Mouse (Mus musculus) frontal cortex, postnatal 25 days (tissue): ENCODE results near the gene Mad1l1.
"Not testable (repeated sequence)": the region's sequence is repeated elsewhere in the genome, so short reads cannot be mapped to it uniquely, and the experiment has no call there.

ENCODE experiments used
- DNase-seq, 2 experiments: peaks; one replicate each; pipeline ENCODE4 v3.0.0; 2022; ENCODE audit warnings: low spot score in 2 of 2

The Mad1l1 gene

DNA sequence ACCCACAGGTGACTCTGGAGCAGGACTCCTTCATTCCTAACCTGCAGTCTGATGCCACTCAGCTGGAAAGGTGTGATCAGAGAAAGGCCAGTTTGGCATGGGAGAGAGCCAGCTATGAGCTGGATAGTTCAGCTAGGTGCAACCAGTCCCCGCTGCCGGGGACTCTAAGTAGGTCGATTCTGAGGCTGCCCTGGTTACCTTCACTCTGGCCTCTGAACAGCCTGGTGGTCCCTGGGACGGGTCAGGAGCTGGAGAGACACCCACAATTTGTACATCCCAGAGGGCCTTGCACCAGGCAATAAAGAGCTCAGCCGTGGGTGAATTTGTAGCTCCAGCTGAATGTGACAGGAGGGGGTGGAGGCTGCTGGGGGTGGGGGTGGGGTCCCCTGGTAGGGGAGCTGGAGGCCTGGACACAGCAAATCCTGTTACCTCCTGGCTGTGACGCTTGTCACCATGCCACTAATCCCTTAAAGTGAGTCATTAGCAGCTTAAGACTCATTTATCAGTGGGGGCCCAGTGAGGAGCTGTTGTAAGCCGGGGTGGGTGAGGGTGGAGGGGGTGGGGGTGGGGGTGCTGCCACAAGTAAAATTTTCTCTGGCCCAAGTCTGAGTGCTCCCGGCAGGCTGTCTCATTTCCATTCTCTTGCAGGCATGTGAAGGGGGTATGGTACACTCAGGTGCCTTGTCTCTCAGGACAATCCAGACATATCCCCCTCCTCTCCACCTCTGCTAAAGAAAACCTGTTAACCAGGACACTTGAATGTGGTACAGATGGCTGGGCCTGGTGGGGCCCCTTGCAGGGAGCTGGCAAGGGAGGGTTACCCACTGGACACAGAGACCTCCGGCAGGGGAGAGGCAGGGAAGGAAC, 313.5 kb downstream of the Mad1l1 start:
- no peak for DNase-seq

DNA sequence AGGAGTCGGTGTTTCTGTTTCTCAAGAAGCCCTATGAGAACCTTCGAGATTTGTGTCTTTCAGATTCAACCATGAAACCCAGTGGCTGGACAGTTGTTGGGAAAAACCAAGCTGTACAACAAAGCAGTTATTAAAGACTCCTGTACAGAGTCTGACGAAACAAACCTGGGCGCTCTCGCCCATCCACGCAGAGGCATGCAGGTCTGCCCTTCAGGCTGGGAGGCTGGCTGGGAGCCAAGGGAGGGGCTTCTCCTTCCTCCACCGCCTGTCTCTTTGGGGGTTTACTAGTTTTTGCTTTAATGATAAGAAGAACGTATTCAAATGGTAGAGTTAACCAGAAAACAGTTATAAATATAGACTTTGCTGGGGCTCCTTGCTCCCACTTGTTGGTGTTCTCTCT, 314.5 kb downstream of the Mad1l1 start:
- no peak for DNase-seq

DNA sequence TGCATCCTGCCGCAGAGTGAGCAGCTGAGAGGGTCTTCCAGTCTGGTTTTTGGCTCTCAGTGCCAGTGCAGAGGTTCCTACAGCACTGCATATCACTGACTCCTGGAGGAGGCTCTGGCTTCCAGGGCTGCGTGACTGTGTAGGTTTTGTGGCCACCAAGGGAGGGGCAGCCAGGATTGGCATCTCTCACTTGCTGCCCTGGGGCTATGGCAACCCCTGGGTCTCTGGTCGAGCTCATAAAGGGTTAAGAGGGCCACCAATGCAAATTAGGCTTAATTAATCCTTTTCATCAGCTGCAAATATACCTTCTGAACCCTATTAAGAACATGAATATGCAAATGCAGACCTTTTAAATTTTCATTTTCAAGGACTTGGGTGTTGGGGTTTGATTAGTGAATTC, 318.8 kb downstream of the Mad1l1 start:
- DNase-seq = no peak

DNA sequence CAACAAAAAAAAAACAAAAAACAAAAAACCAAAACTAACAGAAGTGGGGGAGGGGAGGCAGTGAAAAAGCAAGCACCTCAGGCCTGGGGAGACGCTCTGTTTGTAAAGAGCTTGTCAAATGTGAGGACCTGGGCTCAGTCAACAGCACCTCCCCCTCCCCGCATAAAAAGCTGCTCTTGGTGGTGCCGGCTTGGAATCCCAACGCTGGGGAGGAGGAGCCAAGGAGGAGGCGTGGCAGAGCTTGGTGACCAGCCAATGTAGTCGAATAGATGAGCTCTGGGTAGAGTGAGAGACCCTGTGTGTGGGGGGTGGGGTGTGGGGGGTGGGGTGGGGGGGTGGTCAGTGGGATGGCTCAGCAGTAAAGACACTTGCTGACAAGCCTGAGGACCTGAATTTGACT, 322.4 kb downstream of the Mad1l1 start:
- DNase-seq = no peak

DNA sequence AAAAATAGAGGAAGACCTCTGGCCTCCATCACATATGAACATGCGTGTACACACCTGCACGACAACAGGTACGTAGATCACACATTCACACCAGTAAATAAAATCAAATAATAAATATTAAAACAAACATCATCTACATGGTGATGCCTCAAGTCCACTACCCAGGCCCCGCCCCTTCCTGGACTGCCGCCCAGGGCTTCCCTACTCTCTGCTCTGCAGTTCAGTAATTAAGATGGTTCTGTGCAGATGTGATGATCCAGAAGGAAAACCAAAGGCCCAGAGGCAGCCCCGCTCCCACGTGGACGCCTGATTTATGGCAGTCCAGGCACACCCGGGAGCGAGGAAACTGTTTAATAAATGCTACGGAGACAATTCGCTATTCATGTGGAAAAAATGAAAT, 323.0 kb downstream of the Mad1l1 start:
- DNase-seq = not testable (repeated sequence)

DNA sequence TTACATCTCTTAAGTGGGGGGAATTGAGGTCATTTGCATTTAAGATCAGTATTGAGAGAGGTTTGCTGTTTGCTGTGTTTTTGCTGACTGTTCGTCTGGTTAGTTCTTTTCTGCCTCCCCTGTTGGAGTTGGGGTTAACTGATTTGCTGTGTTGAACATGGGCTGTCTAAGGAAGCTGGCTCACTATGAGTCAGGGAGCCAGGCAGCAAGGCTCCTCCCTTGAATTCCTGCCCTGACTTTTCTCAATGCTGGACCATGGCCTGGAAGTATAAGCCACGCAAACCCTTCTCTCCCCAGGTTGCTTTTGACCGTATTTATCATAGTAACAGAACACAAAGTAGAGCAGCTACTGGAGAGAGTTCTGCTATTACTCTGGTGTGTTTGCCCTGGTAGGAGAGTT, 329.8 kb downstream of the Mad1l1 start:
- no peak for DNase-seq

DNA sequence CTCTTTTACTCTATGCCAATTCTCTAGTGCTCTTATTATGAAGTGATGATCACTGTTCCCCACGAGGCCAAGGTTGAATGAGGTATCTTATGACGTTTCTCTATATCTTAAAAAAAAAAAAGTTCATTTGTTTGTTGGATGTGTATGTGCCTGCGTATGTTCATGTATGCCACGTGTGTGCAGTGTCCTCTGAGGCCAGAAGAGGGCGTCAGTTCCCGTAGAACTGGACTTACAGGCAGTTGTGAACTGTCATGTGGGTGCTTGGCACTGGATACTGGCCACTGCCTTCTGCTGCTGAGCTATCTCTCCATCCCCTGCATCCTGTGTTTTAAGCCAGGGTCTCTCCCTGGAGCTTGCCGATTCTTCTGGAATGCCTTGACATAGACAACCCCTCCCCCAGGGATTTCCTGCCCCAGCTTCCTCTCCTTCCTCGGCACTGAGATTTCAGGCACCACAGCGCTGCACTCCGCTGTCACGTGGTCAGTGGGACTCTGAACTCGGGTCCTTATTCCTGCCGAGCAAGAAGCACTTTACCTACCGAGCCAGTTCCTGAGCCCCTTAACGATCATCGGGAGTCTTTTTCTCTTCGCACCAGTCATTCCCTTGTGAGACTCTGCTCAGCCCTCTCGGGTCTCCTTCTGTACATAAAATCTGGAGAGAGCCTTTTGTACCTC, 336.1 kb downstream of the Mad1l1 start:
- no peak for DNase-seq

DNA sequence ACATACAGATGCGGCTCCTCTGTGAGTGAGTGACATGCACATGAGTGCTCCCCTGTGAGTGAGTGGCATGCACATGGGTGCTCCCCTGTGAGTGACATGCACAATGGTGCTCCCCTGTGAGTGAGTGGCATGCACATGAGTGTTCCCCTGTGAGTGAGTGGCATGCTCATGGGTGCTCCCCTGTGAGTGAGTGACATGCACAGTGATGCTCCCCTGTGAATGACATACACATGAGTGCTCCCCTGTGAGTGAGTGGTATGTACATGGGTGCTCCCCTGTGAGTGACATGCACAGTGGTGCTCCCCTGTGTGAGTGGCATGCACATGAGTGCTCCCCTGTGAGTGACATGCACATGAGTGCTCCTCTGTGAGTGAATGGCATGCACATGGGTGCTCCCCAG, 339.4 kb downstream of the Mad1l1 start:
- no peak for DNase-seq

DNA sequence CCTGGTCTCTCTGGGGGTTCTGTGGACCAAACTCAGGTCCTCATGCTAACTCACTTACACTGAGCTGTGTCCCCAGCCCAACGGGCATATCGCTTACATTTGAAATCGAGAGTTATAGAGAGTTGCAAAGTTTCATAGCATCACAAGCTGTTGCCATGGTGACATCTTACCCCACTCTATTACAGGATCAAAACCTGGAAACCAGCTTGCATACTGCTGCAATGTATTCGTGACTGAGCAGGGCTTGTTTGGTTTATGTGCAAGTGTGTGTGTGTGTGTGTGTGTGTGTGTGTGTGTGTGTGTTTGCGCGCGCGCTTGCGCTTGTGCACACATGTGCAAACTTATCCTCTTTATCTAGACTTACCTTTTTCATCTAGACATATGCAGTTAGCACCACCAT, 342.0 kb downstream of the Mad1l1 start:
- no peak for DNase-seq

DNA sequence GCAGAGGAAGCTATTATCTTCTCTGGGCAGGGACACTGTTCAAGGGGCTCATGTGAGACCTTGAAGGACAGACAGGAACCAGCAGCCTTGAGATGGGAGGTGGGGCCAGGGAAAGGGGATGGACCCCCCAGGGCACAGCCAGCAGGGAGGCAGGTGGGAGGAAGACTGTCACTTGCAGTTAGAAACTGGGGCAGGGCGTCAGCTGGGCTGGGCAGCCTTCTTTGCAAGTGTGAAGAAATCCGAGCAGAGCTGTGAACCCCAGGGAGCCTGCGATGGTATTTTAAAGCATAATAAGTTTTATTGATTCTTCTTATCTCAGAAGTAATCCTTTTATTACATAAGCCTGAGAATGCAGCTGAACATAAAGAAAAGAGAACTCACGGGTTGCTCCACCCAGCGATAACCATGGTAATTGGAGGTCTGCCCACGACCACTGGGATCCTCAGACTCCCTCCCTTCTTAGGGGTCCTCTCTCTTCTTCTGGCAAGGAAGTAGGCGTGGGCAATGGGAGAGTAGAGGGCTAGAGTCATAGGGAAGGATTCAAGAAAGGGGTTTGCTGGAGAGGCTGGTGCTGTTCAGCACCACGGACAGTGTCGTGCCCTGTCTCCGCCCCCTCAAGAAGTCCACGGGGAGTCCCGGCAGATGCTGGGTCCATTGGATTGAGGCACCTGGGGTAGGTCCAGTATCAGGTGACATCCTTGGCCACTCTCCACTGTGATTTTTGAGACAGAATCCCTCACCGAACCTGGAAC, 342.7 kb downstream of the Mad1l1 start:
- DNase-seq = no peak

DNA sequence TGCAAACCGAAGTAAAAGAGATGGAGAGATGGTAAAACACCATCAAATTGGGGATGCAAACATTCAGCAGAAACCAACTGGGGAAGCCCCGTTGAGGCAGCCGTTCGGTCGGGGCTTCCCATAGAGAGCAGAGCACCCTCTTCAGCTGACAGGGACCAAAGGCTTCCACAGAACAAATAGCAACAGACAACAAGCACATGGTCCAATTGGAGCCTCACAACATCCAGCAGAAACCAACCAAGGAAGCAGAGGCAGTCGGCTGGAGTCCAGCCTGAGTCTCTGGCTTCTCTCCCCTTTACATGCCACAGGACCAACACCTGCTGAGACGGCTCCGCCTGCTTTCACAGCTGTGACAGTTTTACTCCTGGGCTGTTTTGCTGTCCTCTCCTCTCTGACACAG, 343.9 kb downstream of the Mad1l1 start:
- no peak for DNase-seq

DNA sequence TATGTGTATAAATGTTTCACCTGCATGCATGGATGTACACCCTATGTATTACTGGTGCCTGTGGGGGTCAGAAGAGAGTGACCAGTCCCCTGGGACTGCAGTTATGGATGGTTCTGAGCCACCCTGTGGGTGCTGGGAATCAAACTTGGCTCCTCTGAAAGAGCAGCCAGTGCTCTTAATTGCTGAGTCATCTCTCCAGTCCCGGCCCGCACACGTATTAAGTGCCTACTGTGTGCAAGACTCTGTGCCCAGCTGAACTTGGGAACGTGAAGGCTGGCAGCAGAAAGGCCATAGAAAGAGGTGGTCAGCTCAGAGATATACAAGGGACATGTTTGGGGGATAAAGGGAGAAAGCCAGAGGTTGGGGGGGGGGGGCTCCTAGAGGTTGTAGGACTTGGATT, 344.8 kb downstream of the Mad1l1 start:
- no peak for DNase-seq

DNA sequence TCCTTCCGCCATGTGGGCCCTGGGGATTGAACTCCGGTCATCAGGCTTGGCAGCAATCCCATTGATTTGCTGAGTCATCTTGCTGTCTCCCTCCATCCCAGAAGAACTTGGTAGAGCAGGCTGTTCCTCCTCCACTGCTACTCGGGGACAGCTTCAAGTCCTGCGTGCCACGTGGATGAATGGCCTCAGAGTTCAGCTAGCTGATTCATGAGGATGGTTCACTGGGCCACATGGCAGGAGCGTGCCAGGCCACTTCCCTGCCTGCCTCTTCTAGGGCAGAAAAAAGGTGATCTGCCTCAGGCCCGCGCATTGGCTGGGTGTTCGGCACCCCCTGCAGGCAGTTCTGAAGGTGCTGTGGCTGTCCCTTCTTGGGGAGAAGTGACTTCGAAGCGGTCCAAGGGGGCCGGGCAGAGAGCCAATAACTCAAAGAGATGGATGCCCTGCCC, 351.1 kb downstream of the Mad1l1 start:
- DNase-seq = no peak

DNA sequence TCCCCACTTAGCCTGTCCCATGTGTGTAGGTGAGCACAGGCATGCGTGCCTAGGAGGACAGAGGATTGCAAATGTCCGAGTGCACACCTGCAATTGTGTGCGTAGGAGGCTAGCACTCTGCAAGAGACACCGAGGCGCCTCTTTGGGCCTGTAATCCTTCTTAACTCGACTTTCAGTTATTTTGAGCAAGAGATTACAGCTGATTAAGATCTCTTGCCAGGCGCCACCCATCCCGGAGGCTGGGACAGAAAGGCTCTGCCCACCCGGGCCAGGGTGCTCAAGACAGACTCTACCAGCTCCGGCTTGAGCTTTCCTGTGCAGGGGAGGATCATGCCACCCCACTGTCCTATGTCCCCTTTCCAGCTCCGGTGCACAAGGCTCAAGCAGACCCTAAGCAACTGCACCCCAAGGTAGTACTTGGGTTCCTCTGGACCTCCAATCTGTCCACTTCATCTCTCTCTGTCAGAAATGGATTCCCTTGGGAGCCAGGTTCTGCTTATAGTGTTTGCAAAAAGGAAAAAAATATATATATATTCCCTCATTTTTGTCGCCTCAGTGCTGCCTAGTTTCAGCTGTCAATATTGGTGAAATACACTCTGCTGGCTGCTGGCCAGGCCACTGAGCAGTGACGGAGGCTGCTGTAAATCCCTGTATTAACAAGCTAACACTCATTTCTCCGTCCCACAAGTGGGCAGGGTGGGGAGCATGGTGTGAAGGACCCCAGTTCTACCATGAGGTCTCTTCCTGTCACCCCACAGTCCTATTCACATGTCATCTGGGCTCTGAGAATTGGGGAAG, 352.0 kb downstream of the Mad1l1 start:
- DNase-seq = no peak

DNA sequence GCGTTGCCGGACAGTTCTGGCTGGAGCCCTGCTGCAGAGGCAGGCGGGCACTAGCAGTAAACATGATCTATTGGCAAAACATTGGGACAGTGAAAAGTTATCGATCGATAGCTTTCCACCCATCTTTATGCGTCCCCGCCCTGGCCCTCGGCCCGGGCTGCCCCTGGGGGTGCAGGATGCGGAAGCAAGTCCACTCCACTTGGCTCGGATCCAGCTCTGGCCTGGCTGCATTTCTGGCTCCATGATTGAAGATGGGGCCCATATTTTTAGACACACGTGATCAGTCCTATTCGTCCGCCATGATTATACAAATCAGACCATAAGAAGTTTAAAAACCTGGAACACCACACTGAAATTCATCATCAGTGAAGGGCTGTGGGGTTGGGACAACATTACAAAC, 355.8 kb downstream of the Mad1l1 start:
- DNase-seq = no peak

DNA sequence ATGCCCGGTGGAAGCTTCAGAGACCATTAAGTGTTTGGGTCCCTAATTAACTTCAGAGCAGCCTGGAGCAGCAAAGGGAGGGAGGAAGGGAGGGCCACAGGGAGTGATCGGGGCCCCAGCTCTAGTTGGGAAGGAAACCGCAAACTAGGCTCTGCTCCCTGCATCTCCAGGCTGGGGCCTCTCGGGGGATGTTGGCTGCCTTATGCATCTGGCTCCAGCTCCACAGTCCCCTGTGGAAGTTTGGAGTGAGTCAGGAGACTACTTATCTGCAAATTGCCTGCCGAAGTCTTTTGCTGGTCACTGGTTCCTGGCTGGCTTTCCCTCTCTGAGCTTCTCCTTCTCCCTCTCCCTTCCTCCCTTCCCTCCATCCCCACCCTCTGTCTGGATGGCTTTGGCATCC, 357.0 kb downstream of the Mad1l1 start:
- no peak for DNase-seq

DNA sequence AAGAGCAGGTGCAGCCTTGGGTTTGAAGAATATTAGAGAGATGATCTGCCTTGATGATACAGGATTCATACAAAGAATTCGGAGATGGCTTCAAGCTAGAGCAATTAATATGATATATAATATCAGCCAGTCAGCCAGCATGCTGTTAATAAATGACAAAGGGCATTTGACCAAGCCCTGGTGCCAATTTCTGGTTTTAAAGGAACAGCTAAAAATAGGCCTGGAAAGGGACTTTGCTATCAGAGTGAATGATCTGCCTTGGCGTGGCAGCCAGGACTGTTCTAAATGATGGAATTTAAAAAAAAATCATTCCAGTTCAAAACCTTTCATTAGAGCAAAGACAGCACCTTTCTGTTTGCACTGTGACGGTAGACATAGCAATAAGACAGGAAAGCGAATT, 361.6 kb downstream of the Mad1l1 start:
- DNase-seq = no peak
